Mouse (Mus musculus): ENCODE results near the gene Gm8797.
"Not testable (repeated sequence)": the region's sequence is repeated elsewhere in the genome, so short reads cannot be mapped to it uniquely, and the experiment has no call there.

Gene Gm8797

GRCm38 (mm10) chr3:5750506-5750905 is at the start of gene Gm8797:
Gene Gm8797, plus strand, starts transcription at chr3:5750806.
- in situ Hi-C loops (cut with MboI), result not testable (repeated sequence)

GRCm38 (mm10) chr3:5714481-5714880 is 36.1 kb upstream of the Gm8797 start:
- in situ Hi-C loops (cut with MboI), result no loop called here

GRCm38 (mm10) chr3:5732931-5733330 is 17.7 kb upstream of the Gm8797 start:
- in situ Hi-C loops (cut with MboI), result no loop called here

- in situ Hi-C loops (cut with MboI), result no loop called here
Observed at GRCm38 (mm10) chr3:5754763-5755478, 4.3 kb downstream of the Gm8797 start.

- in situ Hi-C loops (cut with MboI), result no loop called here
Observed at GRCm38 (mm10) chr3:5766256-5766655, 15.7 kb downstream of the Gm8797 start.

- in situ Hi-C loops (cut with MboI), result no loop called here
Observed at GRCm38 (mm10) chr3:5776894-5777293, 26.3 kb downstream of the Gm8797 start.
